Mouse (Mus musculus) urinary bladder, adult 18-20 months (tissue): ENCODE measurements around the gene Ppef2.
A peak's percentile ranks its signal among the peaks of the same experiment; 100 is the strongest.

Experiments used
- DNase-seq, 2 experiments: peaks; one replicate each; pipeline ENCODE4 v3.0.0; 2022; ENCODE audit warnings: low spot score in 2 of 2, mixed read lengths in 2 of 2

Ppef2 gene

GRCm38 (mm10) chr5:92256218-92256617 lies at the start of gene Ppef2:
Gene Ppef2 (minus strand): TSS chr5:92256278.
- DNase-seq: no peak

- no peak for DNase-seq
Observed at GRCm38 (mm10) chr5:92304291-92304690, 48.2 kb upstream of the Ppef2 start.

GRCm38 (mm10) chr5:92302149-92302840 lies 46.2 kb upstream of the Ppef2 start:
- no peak for DNase-seq

- DNase-seq: no peak
Observed at GRCm38 (mm10) chr5:92294525-92294924, 38.4 kb upstream of the Ppef2 start.

GRCm38 (mm10) chr5:92291652-92292414 lies 35.8 kb upstream of the Ppef2 start:
- no peak for DNase-seq

GRCm38 (mm10) chr5:92287840-92288239 lies 31.8 kb upstream of the Ppef2 start:
- DNase-seq: no peak

- no peak for DNase-seq
Observed at GRCm38 (mm10) chr5:92283107-92283506, 27.0 kb upstream of the Ppef2 start.

GRCm38 (mm10) chr5:92282571-92282970 lies 26.5 kb upstream of the Ppef2 start:
- no peak for DNase-seq

- DNase-seq: no peak
Observed at GRCm38 (mm10) chr5:92278942-92279537, 23.0 kb upstream of the Ppef2 start.

- DNase-seq: peak; percentile 85 to 88
Observed at GRCm38 (mm10) chr5:92277437-92278394, 21.6 kb upstream of the Ppef2 start, which contains the start of gene Naaa. Gene Naaa (minus strand): TSS chr5:92278170.

GRCm38 (mm10) chr5:92270496-92270895 lies 14.4 kb upstream of the Ppef2 start:
- DNase-seq: no peak

- no peak for DNase-seq
Observed at GRCm38 (mm10) chr5:92263761-92264359, 7.8 kb upstream of the Ppef2 start.

- DNase-seq: no peak
Observed at GRCm38 (mm10) chr5:92262646-92263045, 6.6 kb upstream of the Ppef2 start.

GRCm38 (mm10) chr5:92254476-92254875 lies 1.6 kb downstream of the Ppef2 start:
- DNase-seq: no peak

- no peak for DNase-seq
Observed at GRCm38 (mm10) chr5:92252797-92253343, 3.2 kb downstream of the Ppef2 start.

- DNase-seq: no peak
Observed at GRCm38 (mm10) chr5:92252031-92252430, 4.0 kb downstream of the Ppef2 start.

GRCm38 (mm10) chr5:92248614-92249013 lies 7.5 kb downstream of the Ppef2 start:
- DNase-seq: no peak

- DNase-seq: no peak
Observed at GRCm38 (mm10) chr5:92245483-92245882, 10.6 kb downstream of the Ppef2 start.

- DNase-seq: no peak
Observed at GRCm38 (mm10) chr5:92244900-92245299, 11.2 kb downstream of the Ppef2 start.

- no peak for DNase-seq
Observed at GRCm38 (mm10) chr5:92240769-92241168, 15.3 kb downstream of the Ppef2 start.
